Comparison of ENCODE assay signal across 9 mouse cellular contexts in the genomic region with DNA sequence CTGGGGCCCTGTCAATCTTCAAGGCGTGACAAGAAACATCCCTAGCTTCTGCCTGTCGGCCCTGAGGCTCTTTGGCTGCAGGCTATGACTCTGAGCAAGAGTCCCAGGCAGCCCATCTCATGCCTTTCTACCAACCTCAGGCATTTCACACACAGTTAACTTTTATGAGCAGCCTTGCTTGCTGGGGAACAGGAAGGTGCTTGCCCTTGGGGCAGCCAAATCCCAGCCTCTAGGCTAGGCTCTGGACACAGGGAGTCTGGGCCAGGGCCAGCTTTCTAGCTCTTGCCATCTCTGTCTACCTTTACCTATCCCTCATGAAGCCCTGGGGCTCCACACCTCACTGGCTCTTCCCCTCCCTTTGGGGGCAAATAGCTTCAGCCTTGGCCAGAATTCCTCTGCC. TPM values are rescaled to one million over a fixed set of nuclear protein-coding genes. Genes with fewer than 3 reads are reported as not detected.
A peak's percentile ranks its signal among the peaks of the same experiment; 100 is the strongest.
DNase-seq lines count a peak whose midpoint lies in the region; ATAC-seq lines count a peak whose summit lies in the region.
"Had no signal": no experiment of that assay in that cellular context is flagged by ENCODE, and none has a peak within 500 bp of the region (broad histone marks: within the 10 kb centered on the region; RNA-seq: fewer than 3 reads in every experiment).

No protein-coding gene starts in this region.

- ATAC-seq in intestine, embryonic 16.5 days = no peak
- ATAC-seq in intestine, embryonic 15.5 days = no peak
- ATAC-seq in liver, embryonic 12.5 days = no peak

- no peak overlapping the region for H3K4me2 ChIP-seq in intestine, embryonic 16.5 days (ENCODE audit: low read depth, low read length)
- no peak overlapping the region for H3K4me2 ChIP-seq in intestine, embryonic 15.5 days (replicated peaks)
- H3K4me2 ChIP-seq in liver, embryonic 12.5 days = no peak overlapping the region

- H3K27me3 ChIP-seq in intestine, embryonic 16.5 days (replicated peaks; ENCODE audit: control insufficient read depth, insufficient read depth, low read length) = no peaks in the 10 kb centered on the region
- no peaks in the 10 kb centered on the region for H3K27me3 ChIP-seq in intestine, embryonic 15.5 days (replicated peaks)
- no peaks in the 10 kb centered on the region for H3K27me3 ChIP-seq in limb, embryonic 10.5 days (ENCODE audit: low read depth, poor library complexity, severe bottlenecking)
- H3K27me3 ChIP-seq in liver, embryonic 12.5 days (replicated peaks) = peaks cover 4% of the 10 kb centered on the region; the same call in 1 of the 2 replicates

- no peaks in the 10 kb centered on the region for H3K9me3 ChIP-seq in intestine, embryonic 16.5 days (ENCODE audit: control insufficient read depth, low read length)
- H3K9me3 ChIP-seq in intestine, embryonic 15.5 days = no peaks in the 10 kb centered on the region
- no peaks in the 10 kb centered on the region for H3K9me3 ChIP-seq in limb, embryonic 10.5 days (replicated peaks)
- no peaks in the 10 kb centered on the region for H3K9me3 ChIP-seq in liver, embryonic 12.5 days (replicated peaks)

- H3K4me3 ChIP-seq in intestine, embryonic 16.5 days (ENCODE audit: low read length) = no peak overlapping the region
- H3K4me3 ChIP-seq in intestine, embryonic 15.5 days (replicated peaks) = no peak overlapping the region
- peak overlapping the region; percentile 32 for H3K4me3 ChIP-seq in limb, embryonic 10.5 days
- H3K4me3 ChIP-seq in liver, embryonic 12.5 days = no peak overlapping the region

- no peak overlapping the region for H3K9ac ChIP-seq in intestine, embryonic 16.5 days (ENCODE audit: low read depth, low read length)
- H3K9ac ChIP-seq in intestine, embryonic 15.5 days = no peak overlapping the region
- H3K9ac ChIP-seq in liver, embryonic 12.5 days = no peak overlapping the region

- 86% methylated on average over 2 of the region's 2 CpGs for WGBS in intestine, embryonic 16.5 days
- WGBS in intestine, embryonic 15.5 days = 76% methylated on average over 2 of the region's 2 CpGs
- WGBS in limb, embryonic 10.5 days = 52% methylated on average over 2 of the region's 2 CpGs
- 58% methylated on average over 2 of the region's 2 CpGs for WGBS in liver, embryonic 12.5 days (ENCODE audit: insufficient replicate concordance)

- peaks cover 24% of the 10 kb centered on the region for H3K4me1 ChIP-seq in intestine, embryonic 16.5 days (ENCODE audit: control insufficient read depth, insufficient read depth, low read length)
- peaks cover 19% of the 10 kb centered on the region for H3K4me1 ChIP-seq in intestine, embryonic 15.5 days (replicated peaks)
- H3K4me1 ChIP-seq in limb, embryonic 10.5 days = peaks cover 100% of the 10 kb centered on the region
- H3K4me1 ChIP-seq in liver, embryonic 12.5 days = peaks cover 11% of the 10 kb centered on the region; the same call in 1 of the 2 replicates

- DNase-seq in testis, postnatal 14 days (ENCODE audit: low spot score) = peak; percentile 12
- DNase-seq in testis, postnatal 10 days (ENCODE audit: low spot score) = no peak
- peak; percentile 56 for DNase-seq in limb, embryonic 10.5 days (ENCODE audit: low spot score)
- no peak for DNase-seq in spleen, adult 18-20 months
- no peak for DNase-seq in urinary bladder, postnatal 10 days (ENCODE audit: low spot score)
- DNase-seq: thymus, adult 18-20 months had no signal

- no peaks in the 10 kb centered on the region for H3K36me3 ChIP-seq in intestine, embryonic 16.5 days (ENCODE audit: control insufficient read depth, insufficient read depth, low read length)
- no peaks in the 10 kb centered on the region for H3K36me3 ChIP-seq in intestine, embryonic 15.5 days
- H3K36me3 ChIP-seq in limb, embryonic 10.5 days = no peaks in the 10 kb centered on the region
- no peaks in the 10 kb centered on the region for H3K36me3 ChIP-seq in liver, embryonic 12.5 days

- H3K27ac ChIP-seq in intestine, embryonic 16.5 days (ENCODE audit: low read length) = 0 out of 2 replicates have a peak overlapping the region, but pooled peaks have one; percentile 5
- no peak overlapping the region for H3K27ac ChIP-seq in intestine, embryonic 15.5 days
- peak overlapping the region; percentile 89 for H3K27ac ChIP-seq in limb, embryonic 10.5 days
- no peak overlapping the region for H3K27ac ChIP-seq in liver, embryonic 12.5 days

RNA-seq across cellular contexts. Expression of gene B230104I21Rik, which starts 53.7 kb away (rescaled TPM):
- polyA plus RNA-seq in intestine, embryonic 16.5 days (2015; fragmentation: Nextera tagmentation; extraction: Ambion mirVana) = not detected in 2 replicates
- polyA plus RNA-seq in intestine, embryonic 15.5 days (2015; fragmentation: Nextera tagmentation; extraction: Ambion mirVana) = not detected in 2 replicates
- 0.18 TPM in 1 of 2 replicates, not detected in the other for polyA plus RNA-seq in limb, embryonic 10.5 days (2016; fragmentation: Nextera tagmentation; extraction: Ambion mirVana)
- polyA plus RNA-seq in liver, embryonic 12.5 days (2016; fragmentation: Nextera tagmentation; extraction: Ambion mirVana) = not detected in 2 replicates

Comparison
In these comparisons a context has a peak if more than half of its experiments do, and no peak if none do; other contexts are left out.
1. H3K27ac ChIP-seq: peak in intestine, embryonic 16.5 days (single experiment) and limb, embryonic 10.5 days (single experiment); none in intestine, embryonic 15.5 days (single experiment) and liver, embryonic 12.5 days (single experiment).
2. DNase-seq: peak in testis, postnatal 14 days (single experiment) and limb, embryonic 10.5 days (single experiment); none in testis, postnatal 10 days (single experiment), spleen, adult 18-20 months (0 of 2) and urinary bladder, postnatal 10 days (single experiment).